Mouse (Mus musculus) heart, adult 11 months (tissue): ENCODE measurements at regions not wholly inside any gene's neighbourhood (a gene's known extent, or its start where the extent isn't known, plus 50 kb on each side); places are given as distances from the start of the nearest gene placed in this dataset.
A peak's percentile ranks its signal among the peaks of the same experiment; 100 is the strongest.

Experiments used
- DNase-seq: peaks from one replicate; pipeline ENCODE4 v3.0.0; 2022

GRCm38 (mm10) chr10:81996742-81997536 lies 51.0 kb upstream of the Zfp873 start:
- DNase-seq, result peak; percentile 97
